In the genomic region with DNA sequence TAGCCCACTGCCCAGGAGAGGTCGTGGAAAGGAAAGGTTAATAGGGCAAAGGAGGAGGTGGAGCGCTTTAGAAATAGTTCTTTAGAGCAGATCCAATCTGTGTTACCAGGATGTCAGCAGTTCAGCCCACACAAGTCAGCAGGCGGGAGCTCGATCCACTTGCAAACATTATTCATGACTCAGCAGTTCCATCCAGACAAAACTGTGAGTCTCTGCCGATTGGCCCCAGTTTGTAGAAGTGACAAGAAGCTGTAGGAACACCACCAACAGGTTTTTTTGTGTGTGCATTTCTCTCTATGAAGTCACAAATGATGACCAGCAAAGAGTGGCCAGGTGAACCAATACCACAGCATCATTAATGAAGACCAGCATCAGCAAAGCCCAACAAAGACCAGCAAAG, we compare ENCODE assay signal across 14 mouse cellular contexts.
"Had no signal": no experiment of that assay in that cellular context is flagged by ENCODE, and none has a peak within 500 bp of the region (broad histone marks: within the 10 kb centered on the region; RNA-seq: fewer than 3 reads in every experiment).

No protein-coding gene starts in this region.

- H3K9me3 ChIP-seq: liver, embryonic 15.5 days; midbrain, embryonic 10.5 days; midbrain, embryonic 12.5 days; midbrain, embryonic 15.5 days; neural tube, embryonic 12.5 days; stomach, embryonic 15.5 days had no signal

- DNase-seq: lung, adult 18-20 months; lung, embryonic 14.5 days; lung, postnatal 10 days; lung, postnatal 4 days; right cerebral cortex, postnatal 14 days; thymus, adult 2 months; thymus, postnatal 36 days had no signal

- H3K9ac ChIP-seq: liver, embryonic 15.5 days; lung, embryonic 14.5 days; midbrain, embryonic 12.5 days; midbrain, embryonic 15.5 days; neural tube, embryonic 12.5 days; stomach, embryonic 15.5 days had no signal

- H3K4me1 ChIP-seq: midbrain, embryonic 15.5 days; neural tube, embryonic 12.5 days; stomach, embryonic 15.5 days had no signal

- H3K27ac ChIP-seq: liver, embryonic 15.5 days; midbrain, embryonic 10.5 days; midbrain, embryonic 12.5 days; midbrain, embryonic 15.5 days; neural tube, embryonic 12.5 days; stomach, embryonic 15.5 days; stomach, postnatal 0 days had no signal

- H3K27me3 ChIP-seq: liver, embryonic 15.5 days; midbrain, embryonic 12.5 days; midbrain, embryonic 15.5 days; neural tube, embryonic 12.5 days; stomach, embryonic 15.5 days had no signal

- H3K36me3 ChIP-seq: liver, embryonic 15.5 days; midbrain, embryonic 10.5 days; midbrain, embryonic 12.5 days; midbrain, embryonic 15.5 days; neural tube, embryonic 12.5 days; stomach, embryonic 15.5 days had no signal

- H3K4me3 ChIP-seq: liver, embryonic 15.5 days; midbrain, embryonic 10.5 days; midbrain, embryonic 12.5 days; midbrain, embryonic 15.5 days; neural tube, embryonic 12.5 days; stomach, embryonic 15.5 days had no signal

- ATAC-seq: midbrain, embryonic 15.5 days had no signal

- H3K4me2 ChIP-seq: liver, embryonic 15.5 days; lung, embryonic 14.5 days; midbrain, embryonic 12.5 days; midbrain, embryonic 15.5 days; neural tube, embryonic 12.5 days; stomach, embryonic 15.5 days had no signal
